In the genomic region with DNA sequence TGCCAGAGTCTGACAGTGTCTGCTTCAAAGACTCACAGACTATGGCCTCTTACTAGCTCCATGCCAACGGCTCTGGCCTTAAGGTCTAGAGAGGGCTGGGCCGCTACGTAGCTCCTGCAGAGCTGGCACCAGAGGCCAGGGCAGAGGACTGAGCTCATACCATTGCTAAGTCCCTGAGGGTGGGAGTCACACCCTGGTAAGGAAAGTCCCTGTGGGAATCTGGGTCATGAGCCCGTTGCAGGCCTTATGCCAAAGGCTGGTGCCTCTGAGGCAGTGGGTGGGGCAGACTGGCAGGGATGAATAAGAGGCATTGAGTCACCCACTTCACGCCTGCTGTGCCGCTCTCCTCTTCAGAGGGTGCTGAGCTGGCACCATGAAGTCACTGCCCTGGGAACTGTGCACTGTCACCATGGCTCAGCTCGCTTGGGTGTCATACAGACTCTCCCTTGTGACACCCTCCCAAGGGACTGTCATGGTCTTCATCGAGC, we compare ENCODE assay signal across 8 mouse cellular contexts. TPM values are rescaled to one million over a fixed set of nuclear protein-coding genes. Genes with fewer than 3 reads are reported as not detected.
A peak's percentile ranks its signal among the peaks of the same experiment; 100 is the strongest.
DNase-seq lines count a peak whose midpoint lies in the region; ATAC-seq and TF ChIP-seq lines count a peak whose summit lies in the region.

No protein-coding gene starts in this region.

- no peak overlapping the region for H3K4me2 ChIP-seq in lung, embryonic 15.5 days

- no peaks in the 10 kb centered on the region for H3K27me3 ChIP-seq in kidney, adult 2 months (replicated peaks; ENCODE audit: control insufficient read depth, insufficient read depth, low read length)
- no peaks in the 10 kb centered on the region for H3K27me3 ChIP-seq in lung, embryonic 15.5 days

- no peak overlapping the region for H3K27ac ChIP-seq in kidney, adult 2 months (ENCODE audit: insufficient read depth, low read depth, low read length)
- no peak overlapping the region for H3K27ac ChIP-seq in lung, embryonic 15.5 days

- H3K4me3 ChIP-seq in kidney, adult 2 months (ENCODE audit: insufficient read depth, low read depth, low read length): no peak overlapping the region
- H3K4me3 ChIP-seq in lung, embryonic 15.5 days: no peak overlapping the region

- no peak overlapping the region for H3K9ac ChIP-seq in lung, embryonic 15.5 days

- no peak for TF ChIP-seq POLR2A in kidney, adult 2 months (IDR thresholded peaks at IDR 0.05; ENCODE audit: low read depth, low read length)

- no peaks in the 10 kb centered on the region for H3K9me3 ChIP-seq in lung, embryonic 15.5 days

- WGBS in kidney, adult 2 months: 73% methylated on average over 8 of the region's 8 CpGs
- 81% methylated on average over 8 of the region's 8 CpGs for WGBS in lung, embryonic 15.5 days

- TF ChIP-seq CTCF in kidney, adult 2 months (conservative IDR thresholded peaks at IDR 0.05; ENCODE audit: insufficient read depth, insufficient read length, low read depth, low read length): no peak

- 0 out of 2 replicates have a peak, but pooled peaks have one; percentile 21 for ATAC-seq in lung, embryonic 15.5 days (ENCODE audit: borderline replicate concordance, extremely low read depth, low FRiP score, low TSS enrichment)

- no peaks in the 10 kb centered on the region for H3K36me3 ChIP-seq in kidney, adult 2 months (ENCODE audit: control insufficient read depth, insufficient read depth, low read length)
- H3K36me3 ChIP-seq in lung, embryonic 15.5 days: peaks cover 26% of the 10 kb centered on the region

- H3K4me1 ChIP-seq in kidney, adult 2 months (ENCODE audit: control insufficient read depth, insufficient read depth, low read length): no peaks in the 10 kb centered on the region
- H3K4me1 ChIP-seq in lung, embryonic 15.5 days: peaks cover 7% of the 10 kb centered on the region; the same call in 1 of the 2 replicates

- peak; percentile 24 for DNase-seq in kidney, adult 2 months
- no peak for DNase-seq in kidney, adult 18-20 months
- peak; percentile 96 for DNase-seq in Muller cell, postnatal 12 days (ENCODE audit: inconsistent ontology term)
- DNase-seq in fibroblast of lung, adult 2 months (ENCODE audit: low read depth): peak; percentile 92
- no peak for DNase-seq in testis, postnatal 10 days (ENCODE audit: low spot score)
- DNase-seq in kidney, postnatal 25 days: no peak
- no peak for DNase-seq in urinary bladder, postnatal 25 days (ENCODE audit: low spot score)

RNA-seq across cellular contexts. Expression of a gene that starts 12.3 kb away (rescaled TPM):
- polyA plus RNA-seq in kidney, adult 2 months (2012; rRNA removed): 7.2 and 7.6 TPM in 2 replicates
- polyA plus RNA-seq in lung, embryonic 15.5 days (2015; fragmentation: Nextera tagmentation; extraction: Ambion mirVana): 17.7 and 20.9 TPM in 2 replicates

RNA-seq across cellular contexts. Expression of a gene that starts 30.2 kb away (rescaled TPM):
- polyA plus RNA-seq in kidney, adult 2 months (2012; rRNA removed): 26.7 and 31.4 TPM in 2 replicates
- polyA plus RNA-seq in lung, embryonic 15.5 days (2015; fragmentation: Nextera tagmentation; extraction: Ambion mirVana): 20.7 and 20.8 TPM in 2 replicates

RNA-seq across cellular contexts. Expression of a gene that starts 35.6 kb away (rescaled TPM):
- 28.7 and 31.6 TPM in 2 replicates for polyA plus RNA-seq in kidney, adult 2 months (2012; rRNA removed)
- polyA plus RNA-seq in lung, embryonic 15.5 days (2015; fragmentation: Nextera tagmentation; extraction: Ambion mirVana): 6.2 and 7.7 TPM in 2 replicates

RNA-seq across cellular contexts. Expression of a gene that starts 39.8 kb away (rescaled TPM):
- 3.8 and 4.6 TPM in 2 replicates for polyA plus RNA-seq in kidney, adult 2 months (2012; rRNA removed)
- 6.3 and 9.9 TPM in 2 replicates for polyA plus RNA-seq in lung, embryonic 15.5 days (2015; fragmentation: Nextera tagmentation; extraction: Ambion mirVana)

RNA-seq across cellular contexts. Expression of a gene that starts 58.1 kb away (rescaled TPM):
- polyA plus RNA-seq in kidney, adult 2 months (2012; rRNA removed): 15.8 and 16.2 TPM in 2 replicates
- polyA plus RNA-seq in lung, embryonic 15.5 days (2015; fragmentation: Nextera tagmentation; extraction: Ambion mirVana): 18.4 and 20.2 TPM in 2 replicates

Comparison
In these comparisons a context has a peak if more than half of its experiments do, and no peak if none do; other contexts are left out.
1. DNase-seq: peak in kidney, adult 2 months (single experiment), Muller cell, postnatal 12 days (single experiment) and fibroblast of lung, adult 2 months (single experiment); none in kidney, adult 18-20 months (single experiment), testis, postnatal 10 days (single experiment), kidney, postnatal 25 days (0 of 2) and urinary bladder, postnatal 25 days (single experiment).